Mouse (Mus musculus): ENCODE measurements around the gene 1700011L22Rik. TPM values are rescaled to one million over a fixed set of nuclear protein-coding genes. Genes with fewer than 3 reads are reported as not detected.

1700011L22Rik gene
- polyA plus RNA-seq, 1 experiment from 2014 or later: not detected

Other genes starting within 250 kb of the 1700011L22Rik start
- 13.0 and 13.2 TPM in 2 replicates for gene Zfp827, start 220.1 kb downstream of the 1700011L22Rik start, polyA plus RNA-seq (2016; fragmentation: Nextera tagmentation; extraction: Ambion mirVana)
- gene Mmaa, start 46.4 kb upstream of the 1700011L22Rik start, polyA plus RNA-seq (2016; fragmentation: Nextera tagmentation; extraction: Ambion mirVana): 16.8 and 17.5 TPM in 2 replicates
- 63.7 and 63.8 TPM in 2 replicates for gene Smad1, start 150.9 kb upstream of the 1700011L22Rik start, polyA plus RNA-seq (2016; fragmentation: Nextera tagmentation; extraction: Ambion mirVana)